Mouse (Mus musculus): ENCODE data around the gene Omt2b. TPM values are rescaled to one million over a fixed set of nuclear protein-coding genes. Genes with fewer than 3 reads are reported as not detected.
"Not testable (repeated sequence)": the region's sequence is repeated elsewhere in the genome, so short reads cannot be mapped to it uniquely, and the experiment has no call there.

The Omt2b gene
- total RNA-seq, 2 experiments from 2014 or later: not detected

- DNase-seq (ENCODE audit: low spot score in 2 of 2): no peak
Measured at GRCm38 (mm10) chr9:78351504-78352220, 24.3 kb downstream of the Omt2b start.

GRCm38 (mm10) chr9:78354665-78355578 lies 27.5 kb downstream of the Omt2b start:
- no peak for DNase-seq (ENCODE audit: low spot score in 2 of 2)

GRCm38 (mm10) chr9:78355611-78356010 lies 28.2 kb downstream of the Omt2b start, which contains the start of gene Gsta2:
Gsta2 (minus strand) TSS chr9:78355788.
- DNase-seq (ENCODE audit: low spot score in 2 of 2): no peak

GRCm38 (mm10) chr9:78358053-78358452 lies 30.7 kb downstream of the Omt2b start:
- DNase-seq (ENCODE audit: low spot score in 2 of 2): peak; percentile 58 to 70

- DNase-seq (ENCODE audit: low spot score in 2 of 2): no peak
Measured at GRCm38 (mm10) chr9:78359750-78360483, 32.5 kb downstream of the Omt2b start.

GRCm38 (mm10) chr9:78360484-78360872 lies 33.1 kb downstream of the Omt2b start:
- no peak for DNase-seq (ENCODE audit: low spot score in 2 of 2)

- no peak for DNase-seq (ENCODE audit: low spot score in 2 of 2)
Measured at GRCm38 (mm10) chr9:78363374-78363773, 36.0 kb downstream of the Omt2b start.

- no peak for DNase-seq (ENCODE audit: low spot score in 2 of 2)
Measured at GRCm38 (mm10) chr9:78364701-78365100, 37.3 kb downstream of the Omt2b start.

GRCm38 (mm10) chr9:78365850-78366544 lies 38.6 kb downstream of the Omt2b start:
- no peak for DNase-seq (ENCODE audit: low spot score in 2 of 2)

- DNase-seq (ENCODE audit: low spot score in 2 of 2): not testable (repeated sequence)
Measured at GRCm38 (mm10) chr9:78367959-78368358, 40.6 kb downstream of the Omt2b start, which contains the start of gene Dppa5a. Dppa5a (minus strand) TSS chr9:78368177.

- DNase-seq (ENCODE audit: low spot score in 2 of 2): no peak
Measured at GRCm38 (mm10) chr9:78368671-78369293, 41.4 kb downstream of the Omt2b start.

GRCm38 (mm10) chr9:78369349-78369748 lies 42.0 kb downstream of the Omt2b start:
- no peak for DNase-seq (ENCODE audit: low spot score in 2 of 2)

- DNase-seq (ENCODE audit: low spot score in 2 of 2): no peak
Measured at GRCm38 (mm10) chr9:78369786-78370185, 42.4 kb downstream of the Omt2b start.

GRCm38 (mm10) chr9:78371441-78371840 lies 44.1 kb downstream of the Omt2b start:
- no peak for DNase-seq (ENCODE audit: low spot score in 2 of 2)

GRCm38 (mm10) chr9:78372827-78373504 lies 45.6 kb downstream of the Omt2b start:
- DNase-seq (ENCODE audit: low spot score in 2 of 2): no peak

- DNase-seq (ENCODE audit: low spot score in 2 of 2): no peak
Measured at GRCm38 (mm10) chr9:78374397-78374796, 47.0 kb downstream of the Omt2b start.

GRCm38 (mm10) chr9:78374885-78375389 lies 47.5 kb downstream of the Omt2b start:
- DNase-seq (ENCODE audit: low spot score in 2 of 2): no peak

- no peak for DNase-seq (ENCODE audit: low spot score in 2 of 2)
Measured at GRCm38 (mm10) chr9:78375486-78375885, 48.1 kb downstream of the Omt2b start.

- DNase-seq (ENCODE audit: low spot score in 2 of 2): no peak
Measured at GRCm38 (mm10) chr9:78377546-78377945, 50.2 kb downstream of the Omt2b start.
